Mouse (Mus musculus) hematopoietic stem cell, adult 5-6 weeks (primary cell): ENCODE data around the gene Sptlc2. TPM values are rescaled to one million over a fixed set of nuclear protein-coding genes. Genes with fewer than 3 reads are reported as not detected.
A peak's percentile ranks its signal among the peaks of the same experiment; 100 is the strongest.

ENCODE experiments used
- ATAC-seq, 2 experiments: fragments of 125-278 bp in 1 of 2; replicated peaks in 1 of 2; 2 replicates each; pipeline ENCODE4 v1.8.0; 2016 to 2017; ENCODE audit warnings: inconsistent platforms in 2 of 2, mild to moderate bottlenecking in 2 of 2, moderate number of reproducible peaks in 2 of 2, low read depth in 1 of 2, moderate TSS enrichment in 1 of 2; ENCODE audit not compliant: low FRiP score in 2 of 2, poor library complexity in 2 of 2, severe bottlenecking in 2 of 2, insufficient read depth in 1 of 2, low TSS enrichment in 1 of 2
- total RNA-seq: library from RNA; stranded (forward); fragments of 172-1452, 232-1000 nt; gene quantifications from 2 replicates; pipeline ENCODE4 v1.2.3, GENCODE M21; 2017

The Sptlc2 gene
- 76.4 and 77.0 TPM in 2 replicates for total RNA-seq

DNA sequence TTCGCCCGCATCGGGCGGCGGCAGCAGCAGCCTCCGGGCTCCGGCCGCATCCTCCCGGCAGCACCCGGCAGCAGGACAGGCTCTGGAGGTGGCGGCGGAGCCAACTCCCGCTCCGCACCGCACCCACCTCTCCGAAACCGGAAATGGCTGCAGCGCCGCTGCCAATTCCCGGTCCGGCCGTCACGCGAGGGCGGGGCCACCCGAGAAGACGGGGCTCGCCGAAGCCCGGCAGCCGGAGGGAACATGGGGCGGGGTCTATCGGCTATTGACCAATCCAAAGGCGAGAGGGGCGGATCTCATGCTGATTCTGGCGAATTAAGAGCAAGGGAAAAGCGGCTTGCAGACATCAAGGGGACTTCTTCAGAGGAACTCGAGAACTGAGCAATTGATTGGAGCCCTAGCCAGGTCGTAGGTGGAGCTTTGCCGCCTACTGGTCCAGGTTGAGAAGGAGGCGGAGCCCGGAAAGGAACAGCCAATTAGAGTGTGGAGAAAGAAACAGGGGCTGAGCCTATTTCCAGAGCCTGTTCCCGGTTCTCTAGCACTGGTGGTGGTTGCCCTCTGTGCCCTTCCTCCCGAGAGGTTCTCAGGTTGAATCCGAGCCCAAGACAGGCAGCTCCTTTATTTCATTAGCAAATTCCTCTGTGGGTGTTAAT, at the start of gene Sptlc2:
Gene Sptlc2 (minus strand): TSS at position 234 of the 653 bp plus-strand sequence.
- ATAC-seq, result peak; percentile 95 to 98

DNA sequence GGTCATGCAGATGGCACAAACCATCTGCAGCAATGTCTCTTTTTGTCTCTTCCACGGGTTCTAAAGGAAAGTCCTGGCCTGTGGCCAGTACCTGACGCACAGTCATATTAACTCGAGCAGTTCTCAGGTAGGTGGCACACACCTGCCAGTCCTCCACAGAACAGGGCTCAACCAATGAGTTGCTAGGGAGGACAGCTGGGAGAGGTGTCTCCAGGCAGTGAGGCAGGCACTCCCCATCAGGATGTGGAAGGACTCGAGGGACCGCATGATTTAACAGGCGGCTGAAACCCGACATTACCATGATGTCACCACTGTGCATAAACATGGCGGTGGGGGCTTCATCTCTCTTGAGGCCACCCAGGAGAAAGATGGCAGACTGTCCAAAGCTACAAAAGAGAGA, 40.7 kb upstream of the Sptlc2 start:
- ATAC-seq, result no peak

DNA sequence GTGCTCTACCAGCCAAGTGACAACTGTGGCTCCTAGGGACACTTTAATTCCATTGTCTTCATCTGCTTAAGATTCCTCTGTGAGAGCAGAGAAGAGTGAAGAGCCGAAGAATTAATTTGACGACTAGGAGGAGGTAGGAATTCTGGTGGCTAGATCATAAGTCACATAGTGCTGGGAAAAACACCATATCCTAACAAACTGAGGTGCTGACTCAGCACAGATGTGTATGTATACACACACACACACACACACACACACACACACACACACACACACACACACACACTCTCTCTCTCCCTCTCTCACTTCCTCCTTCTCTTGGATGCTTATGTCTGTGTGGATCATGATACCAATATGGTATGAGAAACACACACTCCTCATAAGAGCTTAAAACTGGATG, 40.1 kb upstream of the Sptlc2 start:
- ATAC-seq, result no peak

DNA sequence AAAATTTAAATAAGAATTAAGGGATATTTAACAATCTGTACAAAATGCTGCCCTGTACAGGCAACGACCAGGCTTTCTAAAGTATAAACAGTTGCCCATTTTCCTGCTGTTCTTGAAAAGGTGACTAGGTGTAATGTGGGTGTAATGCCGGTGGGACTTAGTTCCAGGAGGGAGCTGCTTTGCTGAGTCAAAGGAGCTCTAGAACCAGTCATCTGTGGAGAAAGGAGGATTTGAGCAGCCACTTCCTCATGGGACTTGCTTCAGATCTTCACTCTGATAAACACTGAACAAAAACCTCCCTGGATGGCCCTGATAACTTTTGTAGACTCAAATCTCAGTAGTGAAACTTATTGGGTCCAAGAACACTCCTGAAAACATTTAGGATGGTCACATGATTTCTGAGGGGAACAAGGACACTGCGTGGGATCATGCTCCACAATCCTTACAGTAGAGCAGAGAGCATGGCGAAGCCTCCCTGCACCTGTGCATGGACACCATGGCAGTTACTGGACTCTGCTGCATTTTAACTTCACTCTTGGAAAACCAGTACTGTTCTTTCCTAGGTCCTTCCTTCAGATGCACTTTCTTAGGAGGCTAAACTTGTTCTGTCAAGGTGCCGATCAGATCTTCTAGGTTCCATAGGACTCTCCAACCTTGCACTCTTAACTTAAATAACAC, 38.3 kb upstream of the Sptlc2 start:
- no peak for ATAC-seq

DNA sequence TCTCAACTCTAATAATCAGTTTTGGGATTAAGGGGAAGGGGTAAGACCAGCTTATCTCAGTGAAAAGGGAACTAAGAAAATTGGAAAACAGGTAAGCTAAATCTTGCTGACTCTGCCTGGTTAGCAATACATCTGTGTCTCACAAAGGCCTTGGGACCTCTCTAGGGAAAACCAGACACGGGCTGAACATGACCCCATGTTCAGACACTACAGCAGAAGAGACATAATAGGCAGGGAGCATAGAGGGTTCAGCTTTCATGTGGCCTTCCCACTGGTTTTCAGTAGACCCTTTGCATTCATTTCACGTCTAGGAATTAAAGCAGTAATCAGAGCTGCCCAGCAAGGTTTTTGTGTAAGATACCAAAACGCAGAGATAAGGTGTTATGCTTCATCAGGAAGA, 36.4 kb upstream of the Sptlc2 start:
- no peak for ATAC-seq

DNA sequence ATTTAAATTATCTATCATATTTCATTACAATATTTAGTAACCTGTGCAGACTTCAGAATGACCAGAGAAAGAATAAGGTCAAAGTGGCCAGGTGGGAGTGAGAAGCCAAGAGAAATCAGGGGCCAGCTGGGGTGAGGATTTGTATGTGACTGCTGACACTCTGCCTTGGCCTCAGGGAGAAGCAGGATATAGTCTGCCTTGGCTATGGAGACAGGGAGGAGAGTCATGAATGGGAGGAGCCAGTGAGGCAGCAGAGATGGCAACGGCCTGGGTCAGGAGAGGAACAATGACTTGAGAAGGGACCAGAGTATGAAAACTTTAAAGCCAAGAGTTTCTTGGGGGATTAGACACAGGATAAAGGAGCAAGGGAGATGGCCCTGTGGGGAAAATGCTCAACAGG, 35.5 kb upstream of the Sptlc2 start:
- no peak for ATAC-seq

DNA sequence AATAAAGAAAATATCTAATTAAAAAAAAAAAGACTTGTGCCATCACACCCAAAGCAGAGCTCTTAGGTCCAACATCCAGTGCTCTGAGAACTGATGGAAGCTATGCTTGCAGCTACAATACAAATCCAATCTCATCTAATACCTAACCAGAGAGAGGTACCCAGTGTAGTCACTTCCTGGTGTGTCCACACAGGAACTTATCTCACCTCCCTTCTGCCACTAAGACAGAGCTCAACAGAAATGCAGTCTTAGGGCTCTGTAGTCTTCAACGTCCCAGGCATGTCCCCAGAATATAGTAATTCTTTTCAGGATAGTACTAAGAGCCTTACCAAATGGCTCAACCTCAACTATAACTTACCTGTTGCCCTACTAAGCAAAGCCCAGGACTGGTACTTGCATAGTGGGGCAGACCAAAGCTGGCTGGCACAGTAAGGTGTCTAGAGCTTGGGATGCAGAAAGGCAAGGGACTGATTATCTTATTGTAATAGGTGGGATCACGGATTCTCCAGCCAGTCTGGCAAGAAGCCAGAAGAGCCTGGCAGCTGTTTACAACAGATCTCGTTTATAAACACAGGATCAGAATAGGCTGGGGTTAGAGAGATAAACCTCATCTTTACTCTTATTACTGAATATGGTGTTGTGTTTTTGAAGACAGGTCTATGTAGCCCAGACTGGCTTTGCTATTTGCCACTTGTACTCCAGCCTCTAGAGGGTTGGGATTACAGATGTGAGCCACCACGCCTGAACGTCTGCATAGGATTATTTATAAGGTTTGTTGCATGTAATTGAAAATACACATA, 33.8 kb upstream of the Sptlc2 start:
- peak in 1 of 2 experiments; percentile 26; a peak in 1 of 4 replicates for ATAC-seq

DNA sequence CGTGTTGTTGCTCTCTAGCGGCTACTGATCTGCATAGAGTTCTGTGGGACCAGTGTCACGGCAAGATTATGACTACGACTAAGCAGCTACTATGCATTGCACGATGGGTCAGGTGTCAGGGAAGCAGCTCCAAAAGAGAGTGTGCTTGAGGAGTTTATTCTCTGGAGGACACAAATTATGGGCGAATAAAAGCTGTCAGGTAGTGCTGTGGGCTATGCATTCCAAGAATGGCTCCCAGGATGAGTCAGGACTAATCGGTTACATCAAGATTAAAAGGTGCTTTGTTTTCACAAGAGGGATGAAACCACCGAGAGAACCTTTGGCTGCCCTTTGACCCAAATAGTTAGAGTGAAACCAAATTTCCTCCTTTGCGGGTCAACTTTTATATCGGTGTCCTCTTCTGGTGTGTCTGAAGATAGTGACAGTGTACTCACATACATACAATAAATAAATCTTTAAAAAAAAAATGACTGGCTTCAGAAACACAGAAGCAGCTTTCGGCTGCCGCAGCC, 31.9 kb upstream of the Sptlc2 start:
- ATAC-seq, result no peak

DNA sequence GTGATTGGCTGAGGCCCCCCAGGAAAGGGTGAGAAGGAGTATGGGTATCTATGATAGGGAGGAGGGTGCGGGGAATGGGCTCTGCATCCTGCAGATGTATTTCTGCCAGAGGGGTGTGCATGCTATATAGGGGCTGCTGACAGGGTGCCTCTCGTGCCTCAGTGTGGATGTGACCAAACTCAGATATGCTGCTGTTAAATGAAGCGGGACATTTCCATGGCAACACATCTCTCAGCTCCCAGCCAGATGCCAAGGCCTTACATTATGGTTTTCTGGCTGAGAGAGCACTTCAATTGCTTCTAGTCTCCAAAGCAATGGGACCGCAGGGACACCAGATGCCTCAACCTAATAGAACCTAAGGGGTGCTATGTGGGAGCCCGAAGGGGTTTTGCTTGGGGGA, 30.8 kb upstream of the Sptlc2 start:
- ATAC-seq, result no peak

DNA sequence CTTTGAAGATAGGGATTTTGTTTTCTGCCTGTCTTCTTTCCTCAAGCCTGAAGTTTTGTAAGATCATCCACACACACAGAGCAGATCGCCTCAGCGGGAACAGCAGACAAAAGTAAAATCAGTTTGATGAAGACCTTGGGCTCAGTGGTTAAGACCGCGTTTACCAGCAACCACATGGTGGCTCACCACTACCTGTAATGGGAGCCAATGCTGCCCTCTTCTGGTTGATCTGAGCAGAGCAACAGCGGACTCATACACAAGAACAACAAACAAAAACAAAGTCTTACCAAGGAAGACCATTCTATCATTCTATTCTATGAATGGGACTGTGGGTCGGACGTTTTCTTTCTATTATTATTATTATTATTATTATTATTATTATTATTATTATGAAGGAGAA, 28.5 kb upstream of the Sptlc2 start:
- ATAC-seq, result peak; percentile 69 to 77

DNA sequence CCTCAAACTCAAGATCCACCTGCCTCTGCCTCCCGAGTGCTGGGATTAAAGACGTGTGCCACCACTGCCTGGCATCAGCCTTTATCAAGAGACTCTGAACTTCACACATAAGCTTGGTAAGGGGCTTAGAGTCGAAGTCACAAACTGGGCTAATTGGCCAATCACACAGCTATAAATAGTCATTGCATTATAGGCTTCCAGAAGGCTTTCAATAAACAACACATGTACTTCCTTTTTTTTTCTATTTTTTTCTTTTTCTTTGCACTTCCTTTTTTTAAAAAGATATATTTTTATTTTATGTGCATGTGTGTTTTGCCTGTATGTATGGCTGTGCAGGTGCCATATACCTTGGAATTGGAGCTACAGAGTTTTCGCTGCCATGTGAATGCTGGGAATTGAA, 27.2 kb upstream of the Sptlc2 start:
- peak in 1 of 2 experiments; percentile 23; a peak in 1 of 4 replicates for ATAC-seq

DNA sequence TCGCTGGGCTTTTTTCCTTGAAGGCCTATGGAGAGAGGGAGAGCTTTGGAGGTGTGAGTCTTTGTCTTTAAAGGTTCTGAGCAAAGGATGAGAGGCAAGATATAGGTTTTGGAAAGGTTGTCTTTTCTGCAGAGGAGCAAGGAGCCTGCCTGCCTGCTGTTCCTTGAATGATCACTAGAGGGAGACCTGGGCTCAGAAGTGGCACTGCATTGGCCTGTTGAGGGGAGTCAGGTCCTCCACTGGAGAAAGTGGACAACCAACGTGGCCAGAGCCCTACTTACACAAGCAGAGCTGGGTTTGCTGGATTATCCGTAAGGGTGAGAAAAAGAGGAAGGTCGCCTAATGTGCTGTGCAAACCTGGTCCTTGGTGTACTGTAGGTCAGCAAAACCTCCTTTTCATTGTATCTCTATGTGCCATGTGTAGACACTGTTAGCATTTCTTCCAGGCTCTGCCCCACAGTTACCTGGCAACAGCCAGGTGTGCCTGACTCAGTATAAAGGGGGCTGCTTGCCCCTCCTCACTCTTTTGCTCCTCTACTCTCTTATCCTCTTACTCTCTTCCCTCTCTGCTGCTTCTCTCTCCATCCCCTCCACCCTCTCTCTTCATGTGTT, 25.1 kb upstream of the Sptlc2 start:
- peak; percentile 67 to 77 for ATAC-seq

DNA sequence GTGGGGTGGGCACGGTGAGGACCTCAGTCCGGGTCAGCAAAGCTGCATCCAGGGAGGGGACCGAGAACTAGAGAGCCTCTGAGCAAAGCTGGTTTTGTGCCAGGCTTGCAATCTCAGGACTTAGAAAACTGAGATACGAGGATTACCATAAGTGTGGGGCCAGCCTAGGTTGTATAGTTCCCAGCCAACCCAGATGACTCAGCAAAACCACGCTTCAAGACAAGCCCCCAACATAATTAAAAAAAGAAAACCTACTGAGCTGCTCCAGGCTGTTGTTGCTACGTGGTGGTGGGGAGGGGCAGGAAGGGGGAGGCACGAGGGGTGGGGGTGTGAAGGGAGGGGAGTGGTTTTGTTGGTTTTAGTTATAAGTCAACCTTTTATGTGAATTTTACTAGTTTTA, 22.8 kb upstream of the Sptlc2 start:
- peak; percentile 9 to 16; a peak in 2 of 4 replicates for ATAC-seq

DNA sequence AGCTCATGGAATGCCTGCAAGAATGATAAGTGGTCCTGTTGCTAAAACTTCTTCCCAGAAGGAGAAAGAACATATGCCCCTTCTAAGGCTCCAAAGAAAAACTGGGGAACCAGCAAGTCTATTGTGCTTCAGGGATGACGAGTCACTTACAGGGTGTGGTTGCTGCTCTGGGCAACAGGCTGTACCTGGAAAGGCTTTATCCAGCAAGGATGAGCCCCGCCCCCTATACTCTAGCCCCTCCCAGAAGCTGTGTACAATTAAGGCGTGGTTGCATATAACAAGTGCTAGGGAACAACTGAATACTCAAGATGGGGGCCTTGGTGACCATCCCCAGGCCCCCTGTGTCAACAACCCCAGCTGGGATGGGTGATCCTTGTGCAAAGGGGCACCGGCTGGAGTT, 21.0 kb upstream of the Sptlc2 start:
- ATAC-seq, result no peak

DNA sequence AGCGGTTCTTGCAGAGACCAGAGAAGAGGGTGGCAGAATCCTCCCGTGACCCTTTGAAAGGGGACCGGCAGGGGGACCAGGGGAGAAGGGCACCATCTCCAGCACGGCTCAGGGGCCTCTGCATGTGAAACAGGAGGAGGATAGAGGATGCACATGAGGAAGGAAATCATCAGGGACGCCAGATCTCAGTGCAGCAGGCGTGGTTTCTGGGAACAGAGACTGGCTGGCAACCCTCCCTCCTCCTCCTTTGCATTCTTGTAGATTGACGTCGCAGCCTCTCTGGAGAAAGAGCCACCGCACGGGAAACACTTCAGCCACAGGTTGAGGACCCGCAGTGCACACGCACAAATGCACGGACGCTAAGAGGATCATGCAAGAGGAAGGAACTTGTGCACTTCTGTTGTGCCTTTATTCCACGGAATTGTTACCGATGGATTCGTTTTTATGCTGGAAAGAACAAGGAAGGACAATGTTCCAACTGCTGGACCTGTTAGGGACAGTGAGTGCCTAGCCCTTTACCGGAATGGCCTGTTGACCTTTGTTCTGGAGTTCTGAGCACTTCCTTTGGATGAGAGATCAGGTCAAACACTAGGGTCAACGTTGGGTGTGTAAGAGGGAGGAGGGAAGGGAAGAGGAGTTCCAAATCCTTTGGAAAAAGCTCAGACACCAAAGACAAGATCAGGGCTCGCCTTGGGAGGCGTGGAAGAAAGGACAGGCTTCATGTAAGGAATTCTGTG, 19.9 kb upstream of the Sptlc2 start:
- peak; percentile 84 to 86 for ATAC-seq

DNA sequence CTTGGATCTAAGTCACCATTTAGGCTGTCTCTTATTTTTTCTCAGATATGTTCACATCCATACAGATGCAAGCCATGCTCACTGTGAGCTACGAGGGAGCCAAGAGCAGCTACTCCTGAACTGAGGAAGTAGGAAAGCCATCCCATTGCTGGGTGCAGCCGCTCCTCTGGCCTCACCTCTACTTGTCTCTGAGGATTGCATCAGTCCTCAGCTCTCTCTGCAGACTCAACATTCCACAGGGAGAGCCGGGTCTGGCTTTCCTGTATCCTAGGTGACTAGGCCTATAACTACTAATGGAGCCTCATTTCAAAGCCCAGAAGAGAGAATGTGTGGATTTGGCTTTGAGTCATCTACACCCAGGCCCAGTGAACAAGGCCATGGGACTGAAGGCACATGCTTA, 17.6 kb upstream of the Sptlc2 start:
- no peak for ATAC-seq

DNA sequence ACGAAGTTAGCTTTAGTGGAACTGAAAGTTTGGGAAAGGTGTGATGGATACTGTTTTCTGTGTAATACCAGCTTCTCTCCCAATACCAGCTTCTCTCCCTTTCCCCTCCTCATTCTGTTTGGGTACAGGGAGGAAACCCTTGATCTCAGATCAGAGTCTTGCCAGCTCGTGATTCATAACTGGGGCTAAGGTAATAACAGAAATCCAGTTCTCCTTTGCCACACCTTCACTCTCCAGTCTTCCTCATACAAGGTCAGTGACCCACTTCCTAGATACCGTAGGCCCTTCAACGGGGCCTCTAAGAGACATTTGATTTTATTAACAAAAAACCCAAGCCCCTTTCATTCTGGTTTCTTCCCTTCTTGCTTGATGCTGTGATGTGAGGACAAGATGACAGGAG, 17.0 kb upstream of the Sptlc2 start:
- ATAC-seq, result no peak
